Mouse (Mus musculus) kidney, adult 2 months (tissue): Measurements from ENCODE around the gene Ypel1.

ENCODE experiments used
- CTCF ChIP-seq: fragments of 200-500 bp; conservative IDR thresholded peaks from 2 replicates; pipeline ENCODE4 v1.5.1; 2011; ENCODE audit warnings: low read depth, mild to moderate bottlenecking, control low read depth, low read length, moderate library complexity, mixed read lengths; ENCODE audit not compliant: insufficient read depth, insufficient read length
- POLR2A ChIP-seq: fragments of 200-500 bp; IDR thresholded peaks from one replicate; pipeline ENCODE4 v1.6.1; 2011; ENCODE audit warnings: low read depth, low read length, control low read depth

DNA sequence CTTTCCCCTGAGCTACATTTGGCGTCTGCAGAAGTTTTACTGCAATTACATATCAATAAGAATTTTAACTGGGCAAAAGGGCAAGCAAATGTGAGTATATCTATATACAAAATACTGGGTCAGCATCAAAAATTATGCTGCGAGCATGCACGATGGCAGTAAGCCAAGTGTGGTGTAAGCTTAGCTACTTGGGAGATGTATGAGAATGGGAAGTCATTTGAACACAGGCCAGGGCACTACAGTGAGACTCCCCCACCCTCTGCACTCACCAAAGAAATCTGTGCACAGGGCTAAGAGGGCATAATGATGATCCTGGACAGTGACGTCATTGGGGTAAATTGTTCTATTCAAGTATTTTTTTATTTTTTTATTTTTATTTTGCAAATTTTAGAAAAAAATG, 35.1 kb downstream of the Ypel1 start:
- TF ChIP-seq CTCF (no peak), POLR2A (no peak)
